Mouse (Mus musculus): ENCODE measurements around the gene Kat6b.

Gene Kat6b

DNA sequence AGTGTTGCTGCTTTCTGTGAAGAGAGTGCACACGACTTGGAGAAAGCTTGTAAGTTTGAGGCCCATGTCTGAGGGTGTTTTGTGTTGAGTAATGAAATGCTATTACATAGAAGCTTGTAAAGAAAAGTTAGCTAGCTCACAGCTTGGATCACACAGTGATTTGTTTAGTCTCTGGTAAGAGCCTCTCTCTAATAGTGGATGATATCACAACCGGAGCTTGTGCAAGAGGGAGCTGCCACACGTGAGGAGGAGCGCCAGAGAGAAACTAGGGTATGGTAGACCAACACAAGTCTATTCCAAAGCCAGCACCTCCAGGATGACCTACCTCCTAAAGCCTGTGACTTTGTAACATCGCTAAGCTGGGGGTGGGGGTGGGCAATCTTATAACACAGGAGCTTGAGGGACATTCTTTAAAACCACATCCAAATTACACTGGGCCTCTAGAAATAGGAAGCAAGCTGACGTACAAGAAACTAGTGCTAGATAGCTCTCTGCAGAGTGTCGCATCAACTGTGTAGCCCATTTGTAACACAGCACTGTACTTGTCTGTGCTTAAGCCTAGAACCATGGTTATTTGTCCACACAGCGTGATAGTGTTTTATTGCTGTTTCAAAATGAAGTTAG is 93.6 kb downstream of the Kat6b start:
- no peaks in the 10 kb centered on the region for H3K27me3 ChIP-seq (ENCODE audit: control insufficient read depth, insufficient read depth, low read length, poor library complexity, severe bottlenecking)
- H3K36me3 ChIP-seq (ENCODE audit: control insufficient read depth, insufficient read depth, low read length, poor library complexity, severe bottlenecking): no peaks in the 10 kb centered on the region; the same call in 1 of the 2 replicates
- peak; percentile 4 for DNase-seq (ENCODE audit: low read depth, low spot score)

DNA sequence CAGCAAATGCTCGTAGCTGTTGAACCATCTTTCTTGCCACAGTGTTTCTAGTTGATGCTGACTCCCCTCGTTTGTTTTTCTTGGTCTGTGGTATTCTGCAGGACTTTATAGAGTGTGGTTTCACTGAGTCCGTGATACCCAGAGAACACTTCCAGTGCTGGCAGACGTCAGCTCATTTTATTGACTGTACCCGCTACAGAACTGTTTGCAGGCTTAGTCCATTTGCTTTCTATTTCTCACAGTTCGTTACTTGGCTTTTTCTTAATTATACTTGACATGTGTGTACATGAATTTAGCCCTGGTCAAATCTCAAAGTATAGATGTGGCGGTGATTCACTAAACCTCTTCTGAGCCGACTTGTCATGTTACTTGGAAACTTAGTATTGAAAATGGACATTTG is 95.6 kb downstream of the Kat6b start:
- H3K27me3 ChIP-seq (ENCODE audit: control insufficient read depth, insufficient read depth, low read length, poor library complexity, severe bottlenecking): no peaks in the 10 kb centered on the region
- DNase-seq (ENCODE audit: low read depth, low spot score): no peak
- no peaks in the 10 kb centered on the region; the same call in 1 of the 2 replicates for H3K36me3 ChIP-seq (ENCODE audit: control insufficient read depth, insufficient read depth, low read length, poor library complexity, severe bottlenecking)

DNA sequence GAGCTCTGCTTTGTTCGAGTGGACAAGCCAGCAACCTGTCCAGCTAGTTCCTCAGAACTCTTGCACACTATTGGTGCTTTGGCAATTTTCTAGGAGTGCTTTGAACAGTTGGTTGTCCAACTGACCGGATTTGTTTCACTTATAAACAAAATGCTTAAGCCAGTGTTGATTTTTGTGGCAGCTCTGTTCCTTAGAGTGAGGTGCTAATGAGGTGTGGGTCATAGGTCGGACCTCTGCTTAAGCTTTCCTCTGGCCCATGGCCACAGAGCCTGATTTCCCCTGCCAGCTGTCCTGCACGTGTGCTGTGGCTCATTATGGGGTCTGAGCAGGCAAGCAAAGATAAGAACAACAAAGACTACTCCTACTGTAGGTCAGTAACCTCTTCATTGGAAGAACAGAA is 100.0 kb downstream of the Kat6b start:
- H3K36me3 ChIP-seq (ENCODE audit: control insufficient read depth, insufficient read depth, low read length, poor library complexity, severe bottlenecking): no peaks in the 10 kb centered on the region
- no peaks in the 10 kb centered on the region for H3K27me3 ChIP-seq (ENCODE audit: control insufficient read depth, insufficient read depth, low read length, poor library complexity, severe bottlenecking)
- no peak for DNase-seq (ENCODE audit: low read depth, low spot score)

DNA sequence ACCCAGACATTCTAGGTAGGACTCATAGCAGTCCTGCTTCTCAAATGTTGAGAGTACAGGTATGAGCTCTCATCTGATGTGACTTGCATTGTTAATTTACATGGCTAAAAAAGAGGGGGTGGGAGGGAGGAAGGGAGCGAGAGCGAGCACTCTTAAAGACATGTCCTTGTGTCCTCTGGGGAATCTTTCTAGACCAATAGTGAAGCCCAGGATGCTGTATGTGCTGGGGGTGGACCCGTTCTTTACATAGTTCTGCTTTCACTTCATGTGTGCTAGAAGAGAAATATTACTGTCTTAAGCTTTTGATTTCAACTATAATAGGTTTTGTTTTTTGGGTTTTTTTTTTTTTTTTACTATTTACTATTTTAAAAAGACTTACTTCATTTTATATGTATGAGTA is 101.1 kb downstream of the Kat6b start:
- peak; percentile 79 for DNase-seq (ENCODE audit: low read depth, low spot score)
- H3K27me3 ChIP-seq (ENCODE audit: control insufficient read depth, insufficient read depth, low read length, poor library complexity, severe bottlenecking): no peaks in the 10 kb centered on the region
- H3K36me3 ChIP-seq (ENCODE audit: control insufficient read depth, insufficient read depth, low read length, poor library complexity, severe bottlenecking): no peaks in the 10 kb centered on the region

DNA sequence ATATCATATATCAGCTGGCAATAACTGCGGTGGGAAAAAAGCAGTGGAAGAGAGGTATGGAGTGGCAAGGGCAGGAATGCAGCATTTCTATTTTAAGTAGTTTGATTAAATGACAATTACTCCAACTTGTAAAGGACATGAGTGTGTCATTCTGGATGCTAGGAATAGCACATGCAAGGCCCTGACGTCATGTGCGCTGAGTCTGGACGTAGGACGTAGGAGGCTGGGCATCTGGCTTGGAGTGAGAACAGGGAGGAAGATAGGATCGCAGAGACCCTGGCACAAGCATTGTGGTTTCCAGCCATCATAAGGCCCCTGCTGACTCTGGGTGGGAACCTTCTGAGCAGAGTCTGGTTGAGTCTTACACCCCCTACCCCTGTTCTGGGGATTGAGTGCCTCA is 101.8 kb downstream of the Kat6b start:
- Histone ChIP-seq H3K36me3 (ENCODE audit: control insufficient read depth, insufficient read depth, low read length, poor library complexity, severe bottlenecking) (no peaks in the 10 kb centered on the region), H3K27me3 (ENCODE audit: control insufficient read depth, insufficient read depth, low read length, poor library complexity, severe bottlenecking) (no peaks in the 10 kb centered on the region)
- DNase-seq (ENCODE audit: low read depth, low spot score): no peak

DNA sequence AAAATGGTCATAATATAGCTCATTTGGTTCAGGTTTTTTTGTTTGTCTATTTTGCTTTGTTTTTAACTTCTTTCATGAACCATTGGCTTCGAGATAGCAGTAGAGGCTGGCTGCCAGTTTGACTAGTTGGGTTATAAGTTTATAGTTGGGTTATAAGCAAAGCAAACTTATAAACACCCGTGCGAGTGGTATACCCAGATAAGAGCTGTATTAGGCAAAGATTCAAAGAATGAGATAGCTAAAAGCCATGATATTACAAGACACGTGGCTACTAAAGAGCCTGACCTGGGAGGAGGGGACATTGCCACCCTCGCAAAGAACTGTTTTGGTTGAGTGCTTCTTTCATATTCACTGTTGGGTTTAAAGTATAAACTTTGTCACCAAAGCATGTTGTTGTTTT is 102.6 kb downstream of the Kat6b start:
- Histone ChIP-seq H3K36me3 (ENCODE audit: control insufficient read depth, insufficient read depth, low read length, poor library complexity, severe bottlenecking) (no peaks in the 10 kb centered on the region), H3K27me3 (ENCODE audit: control insufficient read depth, insufficient read depth, low read length, poor library complexity, severe bottlenecking) (no peaks in the 10 kb centered on the region)
- no peak for DNase-seq (ENCODE audit: low read depth, low spot score)

DNA sequence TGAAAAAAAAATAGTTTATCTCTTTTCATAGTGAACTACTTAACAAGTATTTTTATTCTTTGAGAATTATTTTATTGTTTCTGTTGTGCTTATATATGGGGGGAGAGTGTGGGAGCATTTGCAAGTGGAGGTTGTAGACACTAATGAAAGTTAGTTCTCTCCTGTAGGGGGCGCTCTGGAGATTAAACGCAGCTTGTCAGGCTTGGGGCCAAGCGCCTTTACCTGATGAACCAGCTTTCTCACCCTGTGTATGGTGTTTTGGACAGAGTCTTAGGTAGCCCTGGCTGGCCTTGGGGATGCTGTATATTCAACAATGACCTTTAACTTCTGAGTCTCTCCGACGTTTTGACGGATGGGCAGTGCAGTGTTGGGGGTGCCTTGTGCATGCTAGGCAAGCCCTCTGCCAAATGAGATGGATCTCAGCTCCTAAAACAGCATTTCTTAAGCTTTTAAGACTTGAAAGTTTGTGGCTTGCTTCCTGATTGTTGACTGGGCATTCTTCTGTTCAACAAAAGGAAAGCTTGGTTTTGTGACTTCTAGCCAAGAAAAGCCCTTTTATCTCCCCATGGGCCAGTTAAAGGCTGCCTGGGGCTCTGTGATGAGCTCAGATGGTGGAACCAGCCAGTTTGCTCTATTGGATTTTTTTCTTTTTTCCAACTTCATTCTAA is 103.4 kb downstream of the Kat6b start:
- no peaks in the 10 kb centered on the region for H3K27me3 ChIP-seq (ENCODE audit: control insufficient read depth, insufficient read depth, low read length, poor library complexity, severe bottlenecking)
- DNase-seq (ENCODE audit: low read depth, low spot score): peak; percentile 49
- H3K36me3 ChIP-seq (ENCODE audit: control insufficient read depth, insufficient read depth, low read length, poor library complexity, severe bottlenecking): no peaks in the 10 kb centered on the region

DNA sequence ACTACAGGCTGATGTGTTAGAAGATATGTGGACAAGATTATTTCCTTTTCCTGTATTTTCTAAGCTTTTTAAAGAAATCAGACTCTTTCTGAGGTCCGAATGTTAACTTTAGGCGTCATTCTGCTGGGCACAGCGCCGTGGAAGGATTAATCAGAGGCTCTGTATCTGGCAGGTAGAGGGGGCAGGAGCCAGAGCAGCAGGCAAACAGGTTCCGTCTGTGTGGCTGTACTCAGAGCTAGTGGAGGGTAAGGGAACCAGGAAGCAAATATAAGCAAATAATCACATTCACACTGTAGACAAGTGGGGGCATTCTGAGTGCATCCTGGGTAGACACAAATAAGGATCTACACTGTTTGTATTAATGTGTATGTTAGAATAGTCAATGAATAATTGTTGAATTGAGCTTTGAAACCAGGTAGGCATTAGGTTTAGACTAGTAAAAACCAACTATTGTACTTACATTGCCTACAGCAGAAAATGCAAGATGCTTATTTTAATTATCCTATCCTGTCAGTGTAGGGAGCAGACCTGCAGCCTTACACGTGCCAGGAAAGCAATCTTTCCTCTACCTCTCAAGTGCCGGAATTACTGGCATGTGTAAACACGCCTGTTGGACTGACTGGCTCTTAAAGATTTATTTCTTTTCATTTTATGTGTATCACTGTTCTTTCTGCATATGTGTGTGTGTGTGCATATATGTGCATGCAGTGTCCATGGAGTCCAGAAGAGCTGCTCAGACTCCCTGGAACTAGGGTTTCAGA is 104.4 kb downstream of the Kat6b start:
- no peaks in the 10 kb centered on the region for H3K36me3 ChIP-seq (ENCODE audit: control insufficient read depth, insufficient read depth, low read length, poor library complexity, severe bottlenecking)
- no peak for DNase-seq (ENCODE audit: low read depth, low spot score)
- no peaks in the 10 kb centered on the region for H3K27me3 ChIP-seq (ENCODE audit: control insufficient read depth, insufficient read depth, low read length, poor library complexity, severe bottlenecking)

DNA sequence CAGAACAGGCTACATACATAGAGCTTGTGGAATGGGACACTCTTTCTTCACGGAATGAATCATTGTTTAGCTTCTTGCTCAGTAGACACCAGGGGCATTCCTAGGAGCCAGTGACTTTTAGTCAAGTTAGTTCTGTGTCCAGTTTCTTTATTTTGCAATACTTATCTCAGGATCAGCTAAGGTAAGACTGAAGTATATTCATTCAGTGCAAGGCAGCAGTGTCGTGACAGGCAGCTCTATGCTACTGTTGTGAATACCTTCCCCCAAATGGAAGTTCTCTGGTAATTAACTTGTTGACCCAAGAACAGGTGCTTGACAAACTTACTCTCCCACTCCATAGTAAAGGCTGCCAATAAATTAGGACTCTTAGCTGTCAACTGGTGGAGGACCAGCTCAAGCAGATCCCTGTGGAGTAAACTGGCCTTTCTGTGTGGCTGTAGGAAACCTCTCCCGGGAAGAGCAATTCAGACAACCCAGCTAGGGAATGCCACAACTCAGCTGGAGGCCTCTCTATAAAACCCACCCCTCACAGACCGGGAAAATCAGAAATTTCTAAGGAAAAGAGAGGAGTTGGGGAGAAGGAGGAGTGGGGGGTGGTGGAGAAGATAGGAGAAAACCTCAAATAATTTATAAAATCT is 105.4 kb downstream of the Kat6b start:
- no peak for DNase-seq (ENCODE audit: low read depth, low spot score)
- Histone ChIP-seq H3K27me3 (ENCODE audit: control insufficient read depth, insufficient read depth, low read length, poor library complexity, severe bottlenecking) (no peaks in the 10 kb centered on the region), H3K36me3 (ENCODE audit: control insufficient read depth, insufficient read depth, low read length, poor library complexity, severe bottlenecking) (no peaks in the 10 kb centered on the region)

DNA sequence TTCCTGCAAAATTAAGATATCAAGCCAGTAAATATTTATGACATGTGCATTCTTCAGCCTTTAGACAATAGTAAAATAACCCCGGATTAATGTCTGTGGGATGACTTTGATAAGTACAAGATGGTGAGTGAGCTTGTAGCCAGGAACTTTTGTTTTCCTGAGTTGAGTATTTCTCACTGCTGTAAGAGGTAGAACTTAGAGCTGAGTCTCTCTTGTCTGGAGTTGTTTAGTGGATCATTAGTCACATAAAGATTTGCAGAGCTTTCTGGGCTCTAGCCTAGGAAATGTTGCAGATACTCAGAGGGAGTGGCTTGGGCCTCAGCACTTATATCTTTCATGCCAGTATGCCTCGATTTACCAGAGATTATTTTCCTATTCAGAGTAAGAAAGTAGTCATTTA is 106.7 kb downstream of the Kat6b start:
- Histone ChIP-seq H3K36me3 (ENCODE audit: control insufficient read depth, insufficient read depth, low read length, poor library complexity, severe bottlenecking) (no peaks in the 10 kb centered on the region), H3K27me3 (ENCODE audit: control insufficient read depth, insufficient read depth, low read length, poor library complexity, severe bottlenecking) (no peaks in the 10 kb centered on the region)
- no peak for DNase-seq (ENCODE audit: low read depth, low spot score)

DNA sequence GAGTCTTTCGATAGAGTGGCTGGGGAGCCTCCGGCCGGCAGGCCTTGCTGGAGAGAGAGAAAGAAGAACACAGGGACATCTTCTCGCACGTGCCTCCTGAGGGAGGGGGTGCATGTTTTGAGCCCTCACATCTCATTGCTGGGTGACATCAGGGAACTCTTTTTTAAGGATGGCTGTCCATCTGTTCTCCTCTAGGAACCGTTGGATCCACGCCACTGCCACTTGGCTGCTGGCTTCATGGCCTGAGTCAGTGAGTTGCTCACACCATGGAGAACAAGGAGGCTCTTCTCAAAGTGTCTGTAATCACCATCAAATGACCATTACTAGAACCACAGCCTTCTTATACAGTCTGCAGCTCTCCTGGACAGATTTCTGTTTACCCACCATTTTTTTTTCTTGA is 108.4 kb downstream of the Kat6b start:
- H3K36me3 ChIP-seq (ENCODE audit: control insufficient read depth, insufficient read depth, low read length, poor library complexity, severe bottlenecking): no peaks in the 10 kb centered on the region
- no peaks in the 10 kb centered on the region for H3K27me3 ChIP-seq (ENCODE audit: control insufficient read depth, insufficient read depth, low read length, poor library complexity, severe bottlenecking)
- no peak for DNase-seq (ENCODE audit: low read depth, low spot score)

DNA sequence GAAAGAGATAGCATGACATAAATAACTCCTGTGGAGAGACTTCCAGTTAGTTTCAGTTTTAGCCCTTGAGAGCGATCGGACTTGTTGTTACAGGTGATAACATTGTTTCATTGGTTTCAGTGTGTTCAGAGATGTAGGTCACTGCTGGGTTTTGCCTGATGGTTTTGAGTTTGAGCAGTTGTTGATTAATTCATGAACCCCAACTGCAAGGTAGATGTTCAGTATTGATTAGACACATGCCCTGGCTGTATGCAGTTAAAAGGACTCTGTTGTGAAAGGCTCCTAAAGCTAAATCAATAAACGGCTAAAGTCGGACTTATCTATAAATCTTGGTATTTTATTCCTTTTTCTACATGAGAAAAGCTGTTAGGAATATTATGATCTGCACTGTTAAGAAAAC is 109.0 kb downstream of the Kat6b start:
- Histone ChIP-seq H3K36me3 (ENCODE audit: control insufficient read depth, insufficient read depth, low read length, poor library complexity, severe bottlenecking) (no peaks in the 10 kb centered on the region), H3K27me3 (ENCODE audit: control insufficient read depth, insufficient read depth, low read length, poor library complexity, severe bottlenecking) (no peaks in the 10 kb centered on the region)
- DNase-seq (ENCODE audit: low read depth, low spot score): no peak

DNA sequence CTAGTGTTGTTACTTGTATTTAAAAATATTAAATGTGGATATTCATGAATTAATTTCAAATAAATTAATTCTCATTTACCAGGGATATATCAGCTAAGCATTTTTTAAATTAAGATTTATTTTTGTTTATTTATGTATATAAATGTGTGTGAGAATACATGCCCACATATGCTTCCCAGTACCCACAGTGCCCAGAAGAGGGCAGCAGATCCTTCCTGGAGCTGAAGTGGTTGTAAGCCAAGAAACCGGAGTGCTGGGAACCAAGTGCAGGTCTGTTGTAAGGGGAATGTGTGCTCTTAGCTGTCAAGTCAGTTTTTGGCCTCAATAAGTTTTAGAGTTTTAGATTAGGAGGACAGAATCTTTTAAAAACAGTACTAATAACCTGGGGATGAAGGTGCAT is 110.9 kb downstream of the Kat6b start:
- Histone ChIP-seq H3K36me3 (ENCODE audit: control insufficient read depth, insufficient read depth, low read length, poor library complexity, severe bottlenecking) (no peaks in the 10 kb centered on the region), H3K27me3 (ENCODE audit: control insufficient read depth, insufficient read depth, low read length, poor library complexity, severe bottlenecking) (no peaks in the 10 kb centered on the region)
- peak; percentile 17 for DNase-seq (ENCODE audit: low read depth, low spot score)

DNA sequence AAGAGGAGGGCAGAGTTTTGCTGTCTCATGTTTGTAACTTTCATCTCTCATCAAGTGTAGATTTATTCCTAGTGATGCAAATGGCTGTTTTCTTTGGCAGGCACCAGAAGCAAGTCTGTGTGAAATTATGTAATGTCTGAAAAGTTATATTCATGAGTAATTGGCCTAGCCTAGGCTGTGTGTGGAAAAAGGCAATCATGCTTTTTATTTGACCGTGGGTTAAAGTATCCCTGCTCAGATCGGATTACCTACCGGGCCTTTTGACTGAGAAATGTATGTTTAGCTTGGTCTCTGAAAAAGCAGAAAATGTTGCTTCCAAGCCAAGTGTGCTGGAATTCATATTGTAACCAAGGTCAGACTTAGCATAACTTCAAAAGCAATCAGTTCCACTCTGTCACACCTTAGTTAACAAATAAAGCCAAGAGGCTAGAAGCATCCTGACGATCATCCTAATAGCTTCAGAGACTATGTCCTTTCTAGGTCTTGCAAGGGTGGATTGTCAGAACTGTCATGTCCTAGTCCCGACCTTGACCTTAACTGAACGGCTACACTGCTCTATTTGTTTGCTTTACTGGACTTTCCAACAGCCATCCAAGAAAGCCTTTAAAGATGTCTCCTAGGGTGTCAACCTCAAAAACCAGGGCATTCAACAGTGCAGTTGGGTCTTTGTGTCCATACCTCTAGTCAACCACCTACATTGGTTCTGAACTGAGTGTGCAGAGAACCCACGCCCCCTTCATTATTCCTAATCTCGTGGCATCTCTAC is 111.9 kb downstream of the Kat6b start:
- no peak for DNase-seq (ENCODE audit: low read depth, low spot score)
- no peaks in the 10 kb centered on the region for H3K27me3 ChIP-seq (ENCODE audit: control insufficient read depth, insufficient read depth, low read length, poor library complexity, severe bottlenecking)
- H3K36me3 ChIP-seq (ENCODE audit: control insufficient read depth, insufficient read depth, low read length, poor library complexity, severe bottlenecking): no peaks in the 10 kb centered on the region
